Mouse (Mus musculus): ENCODE measurements around the gene Npc1l1.
"Not testable (repeated sequence)": the region's sequence is repeated elsewhere in the genome, so short reads cannot be mapped to it uniquely, and the experiment has no call there.

The Npc1l1 gene

DNA sequence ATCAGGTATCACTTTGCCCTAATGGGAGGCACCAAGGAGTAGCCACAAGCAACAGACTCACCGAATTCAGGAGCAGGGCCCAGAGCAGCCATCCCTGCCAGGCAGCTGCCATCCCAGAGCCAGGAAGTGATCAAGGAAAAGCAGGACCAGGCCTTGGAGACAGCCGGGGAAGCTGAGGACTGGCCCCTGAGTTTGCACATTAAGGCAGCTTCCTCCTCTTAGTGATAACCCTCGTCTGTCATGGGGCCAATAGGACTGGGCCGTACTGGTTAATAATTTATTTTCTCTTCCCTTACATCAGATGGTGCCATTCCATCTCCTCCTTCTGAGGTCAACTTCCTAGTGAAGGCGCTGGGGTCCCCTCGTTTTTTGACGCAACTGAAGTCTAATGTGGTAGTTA lies at the start of gene Npc1l1:
Npc1l1 (minus strand) TSS at position 132 of the 400 bp plus-strand sequence.
- no peak for DNase-seq (ENCODE audit: low read depth, low spot score)

DNA sequence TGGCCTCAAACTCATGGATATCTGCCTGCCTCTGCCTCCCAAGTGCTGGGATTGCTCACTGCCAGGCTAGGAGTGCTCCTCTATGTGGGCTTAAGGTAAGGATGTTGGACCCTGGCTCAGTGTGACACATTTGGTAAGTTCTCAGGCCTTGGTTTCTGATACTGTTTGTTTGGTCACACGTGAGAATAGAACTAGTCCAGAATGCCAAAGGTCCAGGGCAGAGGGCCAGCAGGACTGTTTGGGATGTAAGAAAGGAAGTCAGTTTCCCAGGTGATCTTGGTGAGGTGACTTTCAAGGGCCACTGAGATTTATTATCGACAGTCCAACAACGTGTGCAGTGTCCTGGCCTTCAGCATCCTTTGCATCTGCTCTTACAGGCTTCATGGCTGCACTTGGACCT lies 46.5 kb upstream of the Npc1l1 start:
- DNase-seq (ENCODE audit: low read depth, low spot score), result no peak

DNA sequence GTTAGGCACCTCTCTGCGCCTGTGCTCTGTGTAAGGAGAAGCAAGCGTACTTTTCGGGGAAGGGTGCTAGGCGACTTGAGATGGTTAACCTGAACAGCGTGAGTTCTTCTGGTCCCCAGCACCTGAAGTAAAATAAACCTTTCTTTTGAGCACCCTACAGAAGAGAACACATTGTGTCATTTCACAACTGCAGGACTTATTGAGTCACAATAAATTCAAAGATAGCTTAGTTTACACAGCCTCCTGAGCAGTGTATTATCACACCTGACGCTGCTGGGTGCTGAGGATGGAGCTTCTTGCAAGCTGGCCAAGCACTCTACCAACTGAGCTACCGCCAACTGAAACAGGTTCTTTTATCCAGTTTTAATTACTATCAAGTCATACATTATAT lies 45.1 kb upstream of the Npc1l1 start:
- DNase-seq (ENCODE audit: low read depth, low spot score), result no peak

- DNase-seq (ENCODE audit: low read depth, low spot score), result peak; percentile 97
Measured at GRCm38 (mm10) chr11:6274387-6275093, 44.6 kb upstream of the Npc1l1 start, which contains the start of gene Tmed4. Gene Tmed4 (minus strand): TSS chr11:6274870.

GRCm38 (mm10) chr11:6273607-6274006 lies 43.7 kb upstream of the Npc1l1 start:
- no peak for DNase-seq (ENCODE audit: low read depth, low spot score)

DNA sequence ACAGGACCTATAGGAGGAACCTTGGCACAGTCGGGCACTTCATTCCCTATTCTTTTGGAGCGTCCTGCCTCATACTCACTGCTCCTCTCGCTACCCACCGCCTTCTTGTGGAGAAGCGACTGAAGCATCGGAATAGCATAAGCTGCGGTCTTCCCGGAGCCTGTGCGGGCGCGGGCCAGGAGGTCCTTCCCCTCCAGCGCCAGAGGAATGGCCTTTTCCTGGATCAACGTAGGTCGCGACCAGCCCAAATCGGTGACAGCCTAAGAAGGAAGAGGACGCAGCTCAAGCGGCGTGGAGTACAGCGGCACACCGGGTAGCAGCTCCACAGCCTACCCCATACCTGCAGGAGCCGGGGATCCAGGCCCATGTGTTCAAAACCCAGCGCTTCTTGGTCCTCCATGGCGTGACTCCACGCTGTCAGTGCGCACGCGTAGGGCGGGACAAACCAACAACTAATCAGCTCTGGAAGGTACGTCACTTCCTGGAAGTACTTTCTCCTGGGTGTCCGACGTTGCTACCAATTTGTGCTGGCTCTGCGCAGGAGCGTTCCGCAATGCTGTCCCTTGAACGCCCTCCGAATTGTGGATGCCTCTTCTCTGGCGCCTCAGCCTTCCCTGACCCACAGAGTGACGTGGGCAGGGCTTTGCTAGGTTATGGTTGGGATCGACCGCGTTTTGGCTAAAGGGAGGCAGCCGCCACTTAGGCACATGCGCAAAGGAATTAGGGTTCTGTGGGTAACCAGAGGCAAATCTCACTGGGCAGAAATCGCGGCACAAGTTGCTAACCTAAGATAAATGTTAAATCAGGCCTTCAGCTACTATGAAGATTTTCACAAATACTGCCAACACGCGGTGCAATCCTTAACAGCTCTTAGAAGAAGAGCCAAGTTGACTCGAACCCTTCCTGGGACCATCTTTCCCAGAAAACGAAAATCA lies 37.6 kb upstream of the Npc1l1 start, which contains the start of gene Ddx56:
Ddx56 (minus strand) TSS at position 453 of the 935 bp plus-strand sequence.
- DNase-seq (ENCODE audit: low read depth, low spot score), result peak; percentile 93

GRCm38 (mm10) chr11:6266621-6267020 lies 36.7 kb upstream of the Npc1l1 start:
- DNase-seq (ENCODE audit: low read depth, low spot score), result no peak

DNA sequence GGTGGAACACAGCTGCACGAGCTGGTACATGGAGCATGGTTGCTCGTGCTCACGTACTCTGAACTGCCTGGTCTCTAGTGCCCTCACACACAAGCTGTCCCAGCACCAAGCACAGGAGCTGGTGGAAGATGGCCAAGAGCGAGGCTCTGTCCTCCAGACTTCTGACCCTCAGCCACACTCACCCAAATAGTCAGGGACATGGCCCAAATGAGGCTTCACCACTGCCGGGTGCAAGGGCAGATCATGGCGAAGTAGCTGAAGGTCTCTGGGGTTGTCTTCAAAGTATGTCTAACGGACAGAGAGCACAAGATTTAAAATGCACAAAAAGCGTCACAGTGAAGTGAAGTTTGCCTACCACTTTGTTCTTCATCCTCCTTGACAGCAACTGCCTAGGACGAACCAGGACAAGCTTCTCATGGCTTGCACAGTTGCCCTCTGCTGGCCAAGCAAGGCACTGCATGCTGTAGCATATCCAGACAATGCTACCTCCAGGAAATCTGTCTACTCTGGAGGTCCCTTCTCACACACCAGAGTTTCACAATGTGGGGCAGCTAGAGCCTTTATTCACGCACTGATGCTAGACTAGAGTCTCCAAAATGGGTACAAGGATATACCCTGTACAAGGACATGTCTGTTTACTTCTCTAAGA lies 31.6 kb upstream of the Npc1l1 start:
- DNase-seq (ENCODE audit: low read depth, low spot score), result peak; percentile 58

- DNase-seq (ENCODE audit: low read depth, low spot score), result no peak
Measured at GRCm38 (mm10) chr11:6259413-6259812, 29.5 kb upstream of the Npc1l1 start.

DNA sequence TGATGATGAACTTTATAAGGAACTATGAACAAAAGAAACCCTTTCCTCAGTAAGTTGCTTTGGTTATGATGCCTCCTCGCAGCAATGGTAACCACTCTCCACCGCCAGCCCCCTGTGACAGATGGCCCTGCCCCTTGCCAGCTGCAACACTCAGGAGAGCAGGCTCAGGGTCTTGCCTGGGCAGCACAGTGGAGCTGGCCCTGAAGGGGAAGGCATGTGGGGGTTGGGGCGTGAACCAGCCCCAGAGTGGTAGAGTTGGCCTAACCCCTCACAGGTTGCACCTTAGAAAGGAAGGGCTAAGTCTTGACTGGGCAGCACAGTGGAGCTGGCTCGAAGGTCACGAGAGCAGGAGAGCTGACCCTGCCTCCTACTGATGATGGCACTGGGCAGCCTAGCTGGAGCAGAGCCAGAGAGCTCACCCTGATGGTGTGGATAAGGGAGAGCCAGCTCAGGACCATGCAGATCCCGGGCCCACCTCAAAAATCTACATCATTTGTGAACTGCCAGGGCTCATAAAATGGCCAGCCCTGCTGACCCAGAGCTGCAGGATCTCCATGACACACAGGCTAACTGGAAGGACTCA lies 26.6 kb upstream of the Npc1l1 start:
- no peak for DNase-seq (ENCODE audit: low read depth, low spot score)

- not testable (repeated sequence) for DNase-seq (ENCODE audit: low read depth, low spot score)
Measured at GRCm38 (mm10) chr11:6254602-6255001, 24.7 kb upstream of the Npc1l1 start.

DNA sequence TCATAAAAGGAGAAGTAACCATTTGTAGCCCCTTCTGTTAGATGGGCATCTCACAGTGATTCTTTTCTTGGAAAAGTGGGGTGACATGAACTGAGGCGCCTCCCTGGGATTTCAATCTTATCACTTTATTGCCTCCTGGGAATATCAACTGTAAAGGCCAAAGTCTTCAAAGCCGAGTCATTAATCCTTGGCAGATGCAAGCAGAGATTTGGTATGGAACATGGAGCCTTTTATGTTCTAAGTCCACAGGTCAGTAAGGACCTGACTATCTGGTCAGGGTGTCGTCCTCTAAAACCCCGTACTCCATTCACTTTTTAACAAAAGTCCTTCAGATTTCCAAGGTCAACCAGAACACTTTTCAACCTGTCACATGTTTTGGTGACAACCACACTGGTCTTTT lies 22.9 kb upstream of the Npc1l1 start:
- DNase-seq (ENCODE audit: low read depth, low spot score), result no peak

GRCm38 (mm10) chr11:6252248-6252647 lies 22.3 kb upstream of the Npc1l1 start:
- no peak for DNase-seq (ENCODE audit: low read depth, low spot score)

GRCm38 (mm10) chr11:6244707-6245106 lies 14.8 kb upstream of the Npc1l1 start:
- no peak for DNase-seq (ENCODE audit: low read depth, low spot score)

DNA sequence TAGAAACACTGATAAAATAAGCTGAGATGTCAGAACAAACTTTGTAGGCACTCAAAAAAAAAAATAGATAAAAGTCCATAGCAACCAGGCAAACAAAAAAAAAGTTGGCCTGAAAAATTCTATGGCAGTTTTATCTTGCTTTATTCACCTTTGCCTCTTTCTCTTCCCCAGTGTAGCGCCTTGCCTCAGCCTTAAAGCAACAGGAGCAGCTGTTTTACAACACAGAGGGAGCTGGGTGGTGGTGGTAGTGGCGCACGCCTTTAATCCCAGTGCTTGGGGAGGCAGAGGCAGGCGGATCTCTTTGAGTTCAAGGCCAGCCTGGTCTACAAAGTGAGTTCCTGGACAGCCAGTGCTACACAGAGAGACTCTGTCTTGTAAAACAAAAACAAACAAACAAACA lies 3.1 kb upstream of the Npc1l1 start:
- DNase-seq (ENCODE audit: low read depth, low spot score), result no peak

DNA sequence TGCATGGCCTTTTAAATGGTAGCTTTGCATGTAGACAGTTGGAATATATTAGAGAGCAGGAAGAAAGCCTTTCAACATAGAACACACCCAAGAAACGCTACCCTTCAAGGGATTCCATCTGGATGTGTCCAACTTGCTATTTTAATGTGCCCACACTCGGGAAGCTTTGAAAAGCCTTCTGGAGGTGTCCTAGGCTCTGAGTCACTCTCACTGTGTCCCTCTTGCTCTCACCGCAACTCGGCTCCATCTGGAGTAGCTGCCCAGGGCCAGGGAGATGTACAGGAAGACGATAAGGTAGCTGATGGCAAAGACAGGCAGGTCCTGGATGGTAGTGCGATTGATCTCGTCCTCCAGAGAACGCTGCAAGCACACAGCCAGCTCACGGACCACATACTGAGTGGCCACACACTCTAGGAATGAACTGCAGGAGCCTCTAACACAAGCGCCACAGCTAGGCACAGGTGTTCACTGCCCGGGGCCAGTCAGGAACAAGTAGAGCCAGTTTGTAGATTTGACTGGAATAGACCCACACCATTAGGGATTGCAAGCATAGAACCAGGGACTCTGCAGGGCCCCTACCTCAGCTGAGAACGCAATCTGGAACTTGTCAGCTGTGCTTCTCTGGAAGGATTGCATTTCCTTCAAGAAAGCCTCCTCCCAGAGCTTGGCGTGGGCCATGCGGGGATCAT lies 5.3 kb downstream of the Npc1l1 start:
- no peak for DNase-seq (ENCODE audit: low read depth, low spot score)

DNA sequence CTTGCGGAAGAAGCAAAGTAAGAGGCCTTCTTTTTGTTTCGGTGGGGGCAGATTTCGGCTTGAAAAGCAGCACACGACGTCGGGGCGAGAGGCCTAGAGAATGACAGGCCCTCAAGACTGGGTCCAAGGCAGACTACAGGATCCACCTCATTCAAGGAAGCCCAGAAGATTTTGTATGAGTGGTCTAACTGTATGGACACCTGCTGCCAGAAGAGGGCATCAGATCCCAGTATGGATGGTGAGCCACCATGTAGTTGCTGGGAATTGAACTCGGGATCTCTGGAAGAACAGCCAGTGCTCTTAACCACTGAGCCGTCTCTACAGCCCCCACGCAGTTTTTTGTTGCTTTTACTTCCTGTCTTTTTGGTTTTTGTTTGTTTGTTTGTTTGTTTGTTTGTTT lies 7.8 kb downstream of the Npc1l1 start:
- DNase-seq (ENCODE audit: low read depth, low spot score), result no peak

- no peak for DNase-seq (ENCODE audit: low read depth, low spot score)
Measured at GRCm38 (mm10) chr11:6219967-6220366, 10.0 kb downstream of the Npc1l1 start.

DNA sequence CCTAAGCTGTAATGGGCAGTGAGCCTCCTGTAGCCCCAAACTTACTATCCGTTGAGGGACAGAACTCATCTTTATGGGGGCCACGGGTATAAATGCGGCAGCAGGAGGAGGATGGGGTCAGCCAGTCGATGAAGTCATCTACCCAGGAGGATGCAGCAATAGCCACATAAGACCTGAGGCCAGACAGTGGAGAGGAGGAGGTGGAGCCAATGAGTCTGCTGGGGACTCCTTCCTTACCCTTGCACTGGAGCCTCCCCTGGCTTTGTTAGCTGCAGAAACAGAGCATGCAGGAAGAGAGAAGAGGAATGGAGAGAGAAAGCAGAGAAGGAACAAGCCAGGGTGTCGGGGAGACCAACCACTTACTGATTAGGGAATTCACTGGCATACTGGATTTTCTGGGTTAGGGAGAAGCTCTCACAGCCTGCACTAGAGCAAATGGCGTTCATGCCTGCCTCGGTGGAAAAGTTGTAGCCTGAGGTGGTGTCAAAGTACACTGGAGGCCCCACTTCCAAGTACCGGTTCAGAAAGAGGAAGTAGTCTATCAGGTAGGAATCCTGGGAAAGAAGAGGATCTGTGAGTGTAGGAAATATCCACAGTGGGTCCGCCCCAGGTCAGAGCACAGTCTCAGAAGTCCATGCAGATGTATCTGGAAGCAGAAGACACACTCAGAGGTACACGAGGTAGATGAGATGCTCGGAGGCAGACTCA lies 11.6 kb downstream of the Npc1l1 start:
- DNase-seq (ENCODE audit: low read depth, low spot score), result no peak

- DNase-seq (ENCODE audit: low read depth, low spot score), result no peak
Measured at GRCm38 (mm10) chr11:6216834-6217233, 13.1 kb downstream of the Npc1l1 start.

DNA sequence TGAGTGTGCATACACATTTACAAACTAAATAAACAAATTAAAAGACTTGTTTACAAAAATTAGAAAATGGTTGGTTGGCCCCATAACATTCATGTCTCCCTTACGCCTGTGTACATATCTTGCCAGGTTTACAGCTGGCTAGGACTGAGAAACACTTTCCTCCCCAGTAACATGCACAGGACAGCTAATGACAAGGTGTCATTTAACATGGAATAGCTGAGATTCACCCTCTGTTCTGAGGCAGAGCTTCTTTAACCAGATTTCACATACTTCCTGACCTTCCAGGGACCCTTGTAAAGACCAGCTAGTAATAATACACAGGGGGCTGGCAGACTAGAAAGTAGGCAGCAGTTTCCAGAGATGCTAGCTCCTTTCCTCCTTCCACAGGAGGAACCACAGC lies 21.8 kb downstream of the Npc1l1 start:
- no peak for DNase-seq (ENCODE audit: low read depth, low spot score)
